Mouse (Mus musculus) bone marrow, adult 2 months (tissue): ENCODE results near the gene Efhc1.

Experiments
- CTCF ChIP-seq: fragments of 200-500 bp; IDR thresholded peaks from 2 replicates; pipeline ENCODE4 v1.5.1; 2011; ENCODE audit warnings: low read length, control low read depth; ENCODE audit not compliant: control insufficient read depth, insufficient read depth
- POLR2A ChIP-seq: fragments of 200-500 bp; IDR thresholded peaks from 2 replicates; pipeline ENCODE4 v1.6.1; 2011; ENCODE audit warnings: low read depth, mild to moderate bottlenecking, control low read depth, low read length, borderline replicate concordance; ENCODE audit not compliant: control insufficient read depth

- TF ChIP-seq CTCF (no peak), POLR2A (no peak)
Measured at GRCm38 (mm10) chr1:20935106-20935505, 16.3 kb upstream of the Efhc1 start.
